Mouse (Mus musculus): Measurements from ENCODE around the gene Pla2g6.

- TF ChIP-seq CTCF (IDR thresholded peaks at IDR 0.05; ENCODE audit: low read depth, low read length): no peak
- no peak for TF ChIP-seq POLR2A (IDR thresholded peaks at IDR 0.05; ENCODE audit: insufficient read depth, low read length)
- no peak for TF ChIP-seq EP300 (IDR thresholded peaks at IDR 0.05; ENCODE audit: insufficient read depth, low read depth, low read length)
These were observed 10.8 kb upstream of the Pla2g6 start for GRCm38 (mm10) chr15:79338978-79339377.

All from ES-Bruce4 (cell line).